Mouse (Mus musculus) G1E (cell line): Measurements from ENCODE around the gene Stk39.

Experiments used
- CTCF ChIP-seq: IDR thresholded peaks from 2 replicates; pipeline ENCODE4 v1.5.1; 2012; ENCODE audit warnings: low read depth, low read length, inconsistent platforms, mixed read lengths
- GATA2 ChIP-seq: IDR thresholded peaks from 2 replicates; pipeline ENCODE4 v1.6.1; 2012; ENCODE audit warnings: low read depth, low read length, inconsistent platforms, borderline replicate concordance
- POLR2AphosphoS5 ChIP-seq: IDR thresholded peaks from 2 replicates; pipeline ENCODE4 v1.6.1; 2012; ENCODE audit warnings: low read depth, low read length, inconsistent platforms; ENCODE audit not compliant: insufficient replicate concordance

- no peak for TF ChIP-seq GATA2
- no peak for TF ChIP-seq CTCF
- TF ChIP-seq POLR2AphosphoS5: no peak
Measured at GRCm38 (mm10) chr2:68298356-68298755, 173.7 kb downstream of the Stk39 start.
